Mouse (Mus musculus): ENCODE data around the gene Rab5b. TPM values are rescaled to one million over a fixed set of nuclear protein-coding genes. Genes with fewer than 3 reads are reported as not detected.

Rab5b gene
- polyA plus RNA-seq, 1 experiment from 2014 or later: 60.4 TPM

GRCm38 (mm10) chr10:128662465-128662864, 33.6 kb downstream of the Rab5b start:
- Histone ChIP-seq H3K27ac (replicated peaks) (no peak overlapping the region), H3K4me2 (no peak overlapping the region), H3K4me3 (no peak overlapping the region), H3K27me3 (replicated peaks) (no peaks in the 10 kb centered on the region), H3K4me1 (0 out of 2 replicates have a peak, but pooled peaks cover 3% of the 10 kb centered on the region), H3K9ac (no peak overlapping the region), H3K9me3 (no peaks in the 10 kb centered on the region), H3K36me3 (no peaks in the 10 kb centered on the region)
- no peak for ATAC-seq (ENCODE audit: extremely low read depth, insufficient number of reproducible peaks, low FRiP score, low TSS enrichment)

- Histone ChIP-seq H3K4me1 (peaks cover 8% of the 10 kb centered on the region), H3K4me2 (no peak overlapping the region), H3K36me3 (no peaks in the 10 kb centered on the region), H3K27me3 (replicated peaks) (no peaks in the 10 kb centered on the region), H3K9ac (no peak overlapping the region), H3K4me3 (no peak overlapping the region), H3K27ac (replicated peaks) (no peak overlapping the region), H3K9me3 (no peaks in the 10 kb centered on the region)
- no peak for ATAC-seq (ENCODE audit: extremely low read depth, insufficient number of reproducible peaks, low FRiP score, low TSS enrichment)
- 30% methylated on average over 9 of the region's 9 CpGs for WGBS
Measured at GRCm38 (mm10) chr10:128659490-128659889, 36.6 kb downstream of the Rab5b start.

- WGBS: 53% methylated on average over 9 of the region's 9 CpGs
- no peak overlapping the region for H3K9ac ChIP-seq
- H3K36me3 ChIP-seq: no peaks in the 10 kb centered on the region
- H3K27ac ChIP-seq (replicated peaks): no peak overlapping the region
- ATAC-seq (ENCODE audit: extremely low read depth, insufficient number of reproducible peaks, low FRiP score, low TSS enrichment): no peak
- H3K4me2 ChIP-seq: no peak overlapping the region
- H3K4me3 ChIP-seq: no peak overlapping the region
- peaks cover 8% of the 10 kb centered on the region for H3K4me1 ChIP-seq
- no peaks in the 10 kb centered on the region for H3K9me3 ChIP-seq
- 0 out of 2 replicates have a peak, but pooled peaks cover 4% of the 10 kb centered on the region for H3K27me3 ChIP-seq (replicated peaks)
Measured at GRCm38 (mm10) chr10:128657844-128658243, 38.2 kb downstream of the Rab5b start.

GRCm38 (mm10) chr10:128656731-128657130, 39.3 kb downstream of the Rab5b start:
- no peaks in the 10 kb centered on the region for H3K36me3 ChIP-seq
- 0 out of 2 replicates have a peak, but pooled peaks cover 4% of the 10 kb centered on the region for H3K27me3 ChIP-seq (replicated peaks)
- no peaks in the 10 kb centered on the region for H3K9me3 ChIP-seq
- no peak overlapping the region for H3K4me3 ChIP-seq
- WGBS: 85% methylated on average over 1 of the region's 1 CpGs
- H3K9ac ChIP-seq: no peak overlapping the region
- H3K4me2 ChIP-seq: no peak overlapping the region
- H3K27ac ChIP-seq (replicated peaks): no peak overlapping the region
- peaks cover 8% of the 10 kb centered on the region for H3K4me1 ChIP-seq
- no peak for ATAC-seq (ENCODE audit: extremely low read depth, insufficient number of reproducible peaks, low FRiP score, low TSS enrichment)

- Histone ChIP-seq H3K27me3 (replicated peaks) (peaks cover 4% of the 10 kb centered on the region; the same call in 1 of the 2 replicates), H3K9me3 (no peaks in the 10 kb centered on the region), H3K27ac (replicated peaks) (no peak overlapping the region), H3K4me2 (no peak overlapping the region), H3K9ac (no peak overlapping the region), H3K4me3 (no peak overlapping the region), H3K4me1 (peaks cover 8% of the 10 kb centered on the region), H3K36me3 (no peaks in the 10 kb centered on the region)
- WGBS: 35% methylated on average over 3 of the region's 3 CpGs
- ATAC-seq (ENCODE audit: extremely low read depth, insufficient number of reproducible peaks, low FRiP score, low TSS enrichment): no peak
Measured at GRCm38 (mm10) chr10:128655254-128655653, 40.8 kb downstream of the Rab5b start.

- Histone ChIP-seq H3K4me3 (no peak overlapping the region), H3K27ac (replicated peaks) (no peak overlapping the region), H3K9me3 (no peaks in the 10 kb centered on the region), H3K4me2 (no peak overlapping the region), H3K36me3 (no peaks in the 10 kb centered on the region), H3K9ac (no peak overlapping the region), H3K4me1 (peaks cover 5% of the 10 kb centered on the region), H3K27me3 (replicated peaks) (peaks cover 4% of the 10 kb centered on the region; the same call in 1 of the 2 replicates)
- no peak for ATAC-seq (ENCODE audit: extremely low read depth, insufficient number of reproducible peaks, low FRiP score, low TSS enrichment)
- 58% methylated on average over 4 of the region's 4 CpGs for WGBS
Measured at GRCm38 (mm10) chr10:128653866-128654265, 42.2 kb downstream of the Rab5b start.

GRCm38 (mm10) chr10:128646139-128647089, 49.6 kb downstream of the Rab5b start:
- 5% methylated on average over 13 of the region's 13 CpGs for WGBS
- no peaks in the 10 kb centered on the region for H3K36me3 ChIP-seq
- H3K4me2 ChIP-seq: peak overlapping the region; percentile 92
- H3K27ac ChIP-seq (replicated peaks): peak overlapping the region; percentile 24; the same call in 1 of the 2 replicates
- peak overlapping the region; percentile 62 for H3K4me3 ChIP-seq
- H3K4me1 ChIP-seq: peaks cover 32% of the 10 kb centered on the region
- peak overlapping the region; percentile 82 for H3K9ac ChIP-seq
- peaks cover 17% of the 10 kb centered on the region for H3K27me3 ChIP-seq (replicated peaks)
- H3K9me3 ChIP-seq: no peaks in the 10 kb centered on the region
- ATAC-seq (ENCODE audit: extremely low read depth, insufficient number of reproducible peaks, low FRiP score, low TSS enrichment): no peak

GRCm38 (mm10) chr10:128645111-128646011, 50.7 kb downstream of the Rab5b start, which contains the start of gene Ikzf4:
TSS of gene Ikzf4 (minus strand) at chr10:128645991.
- peak within 1 kb of the TSS; percentile 92 for H3K4me2 ChIP-seq
- H3K9me3 ChIP-seq: no peaks in the 10 kb centered on the region
- peak within 1 kb of the TSS; percentile 25; the same call in 1 of the 2 replicates for H3K27ac ChIP-seq (replicated peaks)
- H3K36me3 ChIP-seq: 0 out of 2 replicates have a peak, but pooled peaks cover 1% of the 10 kb centered on the region
- 4% methylated on average over 35 of the region's 36 CpGs for WGBS
- ATAC-seq (ENCODE audit: extremely low read depth, insufficient number of reproducible peaks, low FRiP score, low TSS enrichment): peak; percentile 57
- peak within 1 kb of the TSS; percentile 62 for H3K4me3 ChIP-seq
- H3K4me1 ChIP-seq: peaks cover 32% of the 10 kb centered on the region
- peaks cover 17% of the 10 kb centered on the region for H3K27me3 ChIP-seq (replicated peaks)
- H3K9ac ChIP-seq: peak within 1 kb of the TSS; percentile 82

- peaks cover 36% of the 10 kb centered on the region for H3K4me1 ChIP-seq
- H3K4me3 ChIP-seq: no peak overlapping the region
- no peak overlapping the region for H3K27ac ChIP-seq (replicated peaks)
- H3K9me3 ChIP-seq: no peaks in the 10 kb centered on the region
- WGBS: 72% methylated on average over 6 of the region's 6 CpGs
- H3K27me3 ChIP-seq (replicated peaks): peaks cover 17% of the 10 kb centered on the region
- 0 out of 2 replicates have a peak, but pooled peaks cover 3% of the 10 kb centered on the region for H3K36me3 ChIP-seq
- H3K9ac ChIP-seq: no peak overlapping the region
- ATAC-seq (ENCODE audit: extremely low read depth, insufficient number of reproducible peaks, low FRiP score, low TSS enrichment): no peak
- no peak overlapping the region for H3K4me2 ChIP-seq
Measured at GRCm38 (mm10) chr10:128642749-128643148, 53.3 kb downstream of the Rab5b start.

GRCm38 (mm10) chr10:128641871-128642270, 54.2 kb downstream of the Rab5b start:
- Histone ChIP-seq H3K4me1 (peaks cover 37% of the 10 kb centered on the region), H3K36me3 (0 out of 2 replicates have a peak, but pooled peaks cover 3% of the 10 kb centered on the region), H3K9ac (no peak overlapping the region), H3K27me3 (replicated peaks) (peaks cover 17% of the 10 kb centered on the region), H3K9me3 (no peaks in the 10 kb centered on the region), H3K4me2 (peak overlapping the region; percentile 26; the same call in 1 of the 2 replicates), H3K27ac (replicated peaks) (no peak overlapping the region), H3K4me3 (no peak overlapping the region)
- no peak for ATAC-seq (ENCODE audit: extremely low read depth, insufficient number of reproducible peaks, low FRiP score, low TSS enrichment)
- WGBS: 39% methylated on average over 7 of the region's 7 CpGs

GRCm38 (mm10) chr10:128640891-128641290, 55.2 kb downstream of the Rab5b start:
- 89% methylated on average over 15 of the region's 15 CpGs for WGBS
- Histone ChIP-seq H3K4me1 (peaks cover 33% of the 10 kb centered on the region), H3K4me3 (no peak overlapping the region), H3K9me3 (no peaks in the 10 kb centered on the region), H3K36me3 (0 out of 2 replicates have a peak, but pooled peaks cover 3% of the 10 kb centered on the region), H3K27ac (replicated peaks) (no peak overlapping the region), H3K4me2 (no peak overlapping the region), H3K9ac (no peak overlapping the region), H3K27me3 (replicated peaks) (peaks cover 17% of the 10 kb centered on the region)
- ATAC-seq (ENCODE audit: extremely low read depth, insufficient number of reproducible peaks, low FRiP score, low TSS enrichment): no peak

Data from heart, embryonic 13.5 days (tissue).